Mouse (Mus musculus): ENCODE measurements around the gene Uvrag. TPM values are rescaled to one million over a fixed set of nuclear protein-coding genes. Genes with fewer than 3 reads are reported as not detected.

Gene Uvrag
- polyA plus RNA-seq, 1 experiment from 2014 or later = 15.7 TPM

- ATAC-seq (ENCODE audit: low FRiP score, low read depth) = no peak
- Histone ChIP-seq H3K36me3 (no peaks in the 10 kb centered on the region), H3K9me3 (peaks cover 8% of the 10 kb centered on the region; the same call in 1 of the 2 replicates), H3K27me3 (no peaks in the 10 kb centered on the region), H3K4me3 (no peak overlapping the region), H3K4me2 (replicated peaks) (no peak overlapping the region), H3K4me1 (peaks cover 3% of the 10 kb centered on the region), H3K27ac (replicated peaks) (no peak overlapping the region), H3K9ac (replicated peaks) (no peak overlapping the region)
- 86% methylated on average over 9 of the region's 9 CpGs for WGBS
Observed at GRCm38 (mm10) chr7:99132597-99132996, 8.3 kb downstream of the Uvrag start.

- Histone ChIP-seq H3K27me3 (no peaks in the 10 kb centered on the region), H3K9ac (replicated peaks) (no peak overlapping the region), H3K27ac (replicated peaks) (no peak overlapping the region), H3K9me3 (peaks cover 8% of the 10 kb centered on the region; the same call in 1 of the 2 replicates), H3K36me3 (no peaks in the 10 kb centered on the region), H3K4me1 (peaks cover 8% of the 10 kb centered on the region), H3K4me3 (no peak overlapping the region), H3K4me2 (replicated peaks) (no peak overlapping the region)
- 84% methylated on average over 6 of the region's 6 CpGs for WGBS
- ATAC-seq (ENCODE audit: low FRiP score, low read depth) = no peak
Observed at GRCm38 (mm10) chr7:99131819-99132353, 9.1 kb downstream of the Uvrag start.

- H3K27ac ChIP-seq (replicated peaks) = no peak overlapping the region
- no peaks in the 10 kb centered on the region for H3K27me3 ChIP-seq
- H3K4me1 ChIP-seq = peaks cover 8% of the 10 kb centered on the region
- H3K4me2 ChIP-seq (replicated peaks) = no peak overlapping the region
- peaks cover 5% of the 10 kb centered on the region; the same call in 1 of the 2 replicates for H3K9me3 ChIP-seq
- H3K36me3 ChIP-seq = no peaks in the 10 kb centered on the region
- WGBS = 94% methylated on average over 8 of the region's 8 CpGs
- no peak for ATAC-seq (ENCODE audit: low FRiP score, low read depth)
- no peak overlapping the region for H3K9ac ChIP-seq (replicated peaks)
- no peak overlapping the region for H3K4me3 ChIP-seq
Observed at GRCm38 (mm10) chr7:99128965-99129364, 12.0 kb downstream of the Uvrag start.

DNA sequence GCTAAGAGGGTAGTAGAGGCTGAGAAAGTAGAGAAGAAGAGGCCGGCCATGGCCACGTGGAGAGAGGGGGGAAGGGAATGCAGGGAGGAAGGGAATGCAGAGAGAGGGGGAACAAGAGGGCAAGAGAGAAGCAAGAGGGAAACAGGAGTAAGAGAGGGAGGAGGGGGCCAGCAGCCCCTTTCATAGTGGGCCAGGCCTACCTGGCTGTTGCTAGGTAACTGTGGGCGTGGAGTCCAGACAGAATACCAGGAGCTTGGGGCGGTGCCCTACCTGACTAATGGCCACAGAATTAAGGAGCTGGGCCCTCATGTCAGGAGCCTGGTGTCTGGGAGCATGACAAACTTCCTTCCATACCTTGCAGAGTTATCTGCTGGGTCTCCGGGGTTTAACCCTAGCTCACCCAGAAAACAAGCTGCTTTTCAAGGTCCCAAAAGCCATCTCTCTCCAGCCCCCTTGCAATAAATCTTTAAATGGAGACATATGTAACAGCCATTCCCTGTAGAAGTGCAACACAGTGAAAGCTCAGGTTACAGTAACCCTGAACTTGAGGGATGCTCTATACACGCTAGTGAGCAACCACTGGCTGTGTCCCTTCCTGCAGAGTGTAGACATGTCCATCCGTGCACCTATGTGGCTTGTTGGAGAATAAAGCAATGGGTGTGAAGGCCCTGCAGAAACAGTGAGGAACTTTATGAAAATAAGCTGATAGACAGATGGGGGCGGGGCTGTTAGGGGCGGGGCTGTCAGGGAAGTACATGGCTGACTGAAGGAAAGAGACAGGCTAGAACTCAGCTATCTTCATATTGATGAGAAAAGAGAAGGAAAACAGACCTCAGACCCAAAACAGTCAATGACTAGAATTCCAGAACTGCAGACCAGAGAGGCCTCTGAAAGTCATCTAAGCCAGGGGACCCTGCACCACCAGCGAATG lies 12.7 kb downstream of the Uvrag start:
- Histone ChIP-seq H3K36me3 (no peaks in the 10 kb centered on the region), H3K27me3 (no peaks in the 10 kb centered on the region), H3K4me3 (no peak overlapping the region), H3K4me2 (replicated peaks) (no peak overlapping the region), H3K4me1 (peaks cover 8% of the 10 kb centered on the region), H3K9me3 (peaks cover 5% of the 10 kb centered on the region; the same call in 1 of the 2 replicates), H3K27ac (replicated peaks) (no peak overlapping the region), H3K9ac (replicated peaks) (no peak overlapping the region)
- 50% methylated on average over 10 of the region's 10 CpGs for WGBS
- ATAC-seq (ENCODE audit: low FRiP score, low read depth) = no peak

GRCm38 (mm10) chr7:99126057-99126456 lies 14.9 kb downstream of the Uvrag start:
- Histone ChIP-seq H3K4me2 (replicated peaks) (no peak overlapping the region), H3K9me3 (peaks cover 5% of the 10 kb centered on the region; the same call in 1 of the 2 replicates), H3K36me3 (no peaks in the 10 kb centered on the region), H3K27ac (replicated peaks) (no peak overlapping the region), H3K27me3 (no peaks in the 10 kb centered on the region), H3K4me3 (no peak overlapping the region), H3K4me1 (peaks cover 8% of the 10 kb centered on the region), H3K9ac (replicated peaks) (no peak overlapping the region)
- WGBS = 85% methylated on average over 8 of the region's 8 CpGs
- ATAC-seq (ENCODE audit: low FRiP score, low read depth) = no peak

DNA sequence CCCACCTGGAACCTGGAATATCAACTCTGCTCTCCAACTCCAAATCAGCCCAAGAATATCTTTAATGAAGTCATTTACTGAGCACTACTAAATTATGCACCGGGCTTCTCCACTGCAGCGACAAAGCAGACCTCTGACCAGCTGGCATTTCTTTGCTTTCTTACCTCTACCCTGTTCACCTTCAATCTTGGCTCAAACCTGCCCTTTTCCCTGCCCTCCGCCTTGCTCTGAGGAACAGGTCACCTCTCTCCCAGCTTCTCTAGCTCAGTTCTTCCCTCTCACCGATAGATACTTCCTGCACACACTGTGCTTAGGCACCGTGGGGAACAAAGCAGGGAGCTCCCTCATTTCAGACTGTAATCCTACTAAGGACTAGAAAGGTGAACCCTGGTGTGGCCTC lies 18.3 kb downstream of the Uvrag start:
- Histone ChIP-seq H3K36me3 (no peaks in the 10 kb centered on the region), H3K4me2 (replicated peaks) (no peak overlapping the region), H3K9me3 (peaks cover 5% of the 10 kb centered on the region; the same call in 1 of the 2 replicates), H3K27me3 (no peaks in the 10 kb centered on the region), H3K4me3 (no peak overlapping the region), H3K27ac (replicated peaks) (no peak overlapping the region), H3K9ac (replicated peaks) (no peak overlapping the region), H3K4me1 (peaks cover 5% of the 10 kb centered on the region; the same call in 1 of the 2 replicates)
- 71% methylated on average over 5 of the region's 5 CpGs for WGBS
- ATAC-seq (ENCODE audit: low FRiP score, low read depth) = no peak

DNA sequence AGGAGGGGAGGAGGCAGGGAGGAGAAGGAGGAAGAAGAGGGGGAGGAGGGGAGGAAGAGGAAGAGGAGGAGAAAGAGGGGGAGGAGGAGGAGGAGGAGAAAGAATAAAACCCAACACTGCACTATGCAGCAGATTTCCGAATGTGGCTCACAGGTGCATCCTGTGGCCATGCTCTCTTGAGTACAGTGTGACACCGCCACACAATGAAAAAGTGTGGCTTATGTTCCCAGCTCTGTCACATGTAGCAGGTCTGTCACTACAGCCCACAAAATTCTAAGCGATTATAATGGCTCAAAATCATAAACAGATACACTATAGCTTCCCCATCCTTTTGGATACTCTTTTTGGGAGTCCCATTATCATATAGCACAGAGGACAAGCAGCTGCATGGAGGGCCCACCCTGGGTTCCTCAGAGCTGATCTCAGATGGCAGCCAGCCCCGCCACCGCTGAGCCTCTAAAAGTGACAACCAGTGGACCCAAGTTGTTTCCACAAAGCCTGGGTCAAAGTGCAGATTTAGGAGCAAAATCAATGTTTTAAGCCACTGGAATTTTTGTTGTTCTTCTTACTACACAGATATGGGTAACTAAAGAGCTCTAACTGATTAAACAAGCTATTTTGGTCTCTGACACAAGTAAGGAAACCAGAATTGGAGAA lies 19.9 kb downstream of the Uvrag start:
- H3K4me2 ChIP-seq (replicated peaks) = no peak overlapping the region
- H3K27me3 ChIP-seq = no peaks in the 10 kb centered on the region
- H3K4me1 ChIP-seq = no peaks in the 10 kb centered on the region
- WGBS = 92% methylated on average over 5 of the region's 5 CpGs
- no peak overlapping the region for H3K27ac ChIP-seq (replicated peaks)
- H3K9me3 ChIP-seq = peaks cover 5% of the 10 kb centered on the region; the same call in 1 of the 2 replicates
- ATAC-seq (ENCODE audit: low FRiP score, low read depth) = no peak
- no peaks in the 10 kb centered on the region for H3K36me3 ChIP-seq
- H3K4me3 ChIP-seq = no peak overlapping the region
- H3K9ac ChIP-seq (replicated peaks) = no peak overlapping the region

DNA sequence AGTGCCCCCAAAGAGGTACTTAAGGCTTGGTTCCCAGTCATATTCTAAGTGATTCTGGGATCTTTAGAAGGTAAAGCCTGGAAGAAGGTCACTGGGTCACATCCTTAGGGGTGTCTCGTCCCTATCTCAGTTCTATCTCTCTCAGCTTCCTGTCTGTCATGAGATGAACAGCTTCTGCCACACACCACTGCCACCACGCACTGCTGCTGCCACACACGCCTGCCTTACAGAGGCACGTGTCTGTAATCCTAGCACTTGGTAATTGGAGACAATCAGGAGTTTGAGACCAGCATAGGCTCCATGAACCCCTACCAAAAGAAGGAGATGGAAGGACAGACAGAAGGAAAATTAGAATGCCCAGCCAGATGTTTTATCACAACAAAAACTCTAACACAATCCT lies 20.9 kb downstream of the Uvrag start:
- H3K27me3 ChIP-seq = no peaks in the 10 kb centered on the region
- ATAC-seq (ENCODE audit: low FRiP score, low read depth) = no peak
- no peak overlapping the region for H3K4me3 ChIP-seq
- WGBS = 80% methylated on average over 4 of the region's 4 CpGs
- no peak overlapping the region for H3K27ac ChIP-seq (replicated peaks)
- no peak overlapping the region for H3K9ac ChIP-seq (replicated peaks)
- H3K36me3 ChIP-seq = no peaks in the 10 kb centered on the region
- H3K9me3 ChIP-seq = peaks cover 4% of the 10 kb centered on the region; the same call in 1 of the 2 replicates
- no peak overlapping the region for H3K4me2 ChIP-seq (replicated peaks)
- H3K4me1 ChIP-seq = no peaks in the 10 kb centered on the region

DNA sequence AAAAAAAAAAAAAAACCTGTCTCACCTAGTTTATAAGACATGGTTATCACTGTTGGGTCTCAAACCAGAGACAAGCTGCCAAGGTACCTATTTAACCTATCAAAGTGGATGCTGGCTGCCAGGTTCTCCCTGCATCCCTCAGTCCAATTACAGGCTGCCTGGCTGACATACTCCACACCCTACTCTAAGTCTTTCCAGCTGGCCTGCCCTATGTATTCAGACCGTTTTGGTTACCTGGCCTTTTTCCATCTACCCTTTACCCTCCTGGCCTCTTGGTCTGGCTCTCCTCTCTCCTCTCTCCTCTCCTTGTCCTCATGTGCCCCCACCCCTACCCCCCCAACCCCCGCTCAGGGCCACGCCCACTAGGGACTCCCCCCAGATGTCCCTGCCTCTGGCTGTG lies 24.2 kb downstream of the Uvrag start:
- H3K27ac ChIP-seq (replicated peaks) = no peak overlapping the region
- 70% methylated on average over 3 of the region's 3 CpGs for WGBS
- no peaks in the 10 kb centered on the region for H3K9me3 ChIP-seq
- H3K4me2 ChIP-seq (replicated peaks) = no peak overlapping the region
- H3K27me3 ChIP-seq = no peaks in the 10 kb centered on the region
- no peak overlapping the region for H3K9ac ChIP-seq (replicated peaks)
- no peaks in the 10 kb centered on the region for H3K36me3 ChIP-seq
- no peak for ATAC-seq (ENCODE audit: low FRiP score, low read depth)
- H3K4me1 ChIP-seq = no peaks in the 10 kb centered on the region
- no peak overlapping the region for H3K4me3 ChIP-seq

DNA sequence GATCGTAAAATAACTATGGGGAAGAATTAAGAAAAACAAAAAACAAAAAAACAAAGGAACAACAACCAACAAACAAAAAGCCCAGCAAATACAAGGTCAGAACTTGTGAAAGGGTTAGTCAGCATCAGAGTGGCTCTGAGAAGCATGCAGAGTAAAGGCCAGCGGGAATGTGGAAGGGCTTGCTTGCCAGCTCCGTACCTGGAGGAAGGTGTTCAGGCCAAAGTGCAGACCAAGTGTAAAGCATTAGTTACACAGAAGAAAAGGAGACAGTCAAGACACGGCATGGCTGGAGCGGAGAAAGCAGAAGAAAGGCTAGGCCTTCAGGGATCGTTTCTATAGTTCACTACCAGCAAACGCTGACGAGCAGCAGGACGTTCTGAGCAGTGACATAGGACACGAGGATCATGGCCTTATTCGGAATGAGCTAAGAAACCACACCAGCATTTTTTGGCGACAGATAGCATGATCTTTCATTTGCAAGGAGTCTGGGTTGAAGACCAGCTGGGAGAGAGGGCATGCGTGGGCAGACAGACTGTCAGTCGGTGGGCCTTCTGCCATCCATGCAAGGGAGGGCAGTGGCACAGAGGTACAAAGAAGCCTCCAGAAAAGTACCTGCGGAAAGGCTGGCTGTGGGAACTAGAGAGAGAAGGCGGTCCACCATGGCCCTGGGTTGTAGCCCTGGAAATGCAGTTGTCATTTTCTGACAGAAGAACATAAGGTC lies 26.8 kb downstream of the Uvrag start:
- H3K4me2 ChIP-seq (replicated peaks) = no peak overlapping the region
- H3K4me3 ChIP-seq = no peak overlapping the region
- no peak overlapping the region for H3K9ac ChIP-seq (replicated peaks)
- H3K4me1 ChIP-seq = no peaks in the 10 kb centered on the region
- no peak overlapping the region for H3K27ac ChIP-seq (replicated peaks)
- WGBS = 91% methylated on average over 16 of the region's 16 CpGs
- no peaks in the 10 kb centered on the region for H3K36me3 ChIP-seq
- ATAC-seq (ENCODE audit: low FRiP score, low read depth) = no peak
- H3K9me3 ChIP-seq = no peaks in the 10 kb centered on the region
- no peaks in the 10 kb centered on the region for H3K27me3 ChIP-seq

DNA sequence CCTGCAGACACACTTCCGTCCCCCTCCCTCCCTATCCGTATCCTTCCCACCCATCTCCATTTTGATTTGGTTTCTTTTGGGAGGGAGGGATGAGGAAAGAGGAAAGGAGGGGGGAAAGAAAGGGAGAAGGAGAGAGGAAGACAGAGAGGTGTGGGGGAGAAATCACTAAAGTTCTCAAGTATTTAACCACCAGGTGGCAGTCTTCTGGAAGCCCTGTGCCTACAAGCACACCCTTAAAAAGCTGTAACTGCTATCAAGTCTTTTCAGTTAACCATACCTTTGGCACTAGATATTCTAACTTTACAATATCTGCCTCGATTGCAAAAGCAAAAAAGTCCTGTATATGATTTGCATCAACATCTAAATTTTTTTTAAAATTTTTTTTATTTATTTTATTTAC lies 33.4 kb downstream of the Uvrag start:
- no peak for ATAC-seq (ENCODE audit: low FRiP score, low read depth)
- Histone ChIP-seq H3K36me3 (no peaks in the 10 kb centered on the region), H3K9me3 (no peaks in the 10 kb centered on the region), H3K4me2 (replicated peaks) (no peak overlapping the region), H3K9ac (replicated peaks) (no peak overlapping the region), H3K27ac (replicated peaks) (no peak overlapping the region), H3K4me3 (no peak overlapping the region), H3K4me1 (peaks cover 2% of the 10 kb centered on the region), H3K27me3 (no peaks in the 10 kb centered on the region)
- 56% methylated on average over 3 of the region's 3 CpGs for WGBS

All from midbrain, embryonic 12.5 days (tissue).